Mouse (Mus musculus): ENCODE data around the gene Agrp. TPM values are rescaled to one million over a fixed set of nuclear protein-coding genes. Genes with fewer than 3 reads are reported as not detected.

Gene Agrp
- polyA plus RNA-seq, 1 experiment from 2014 or later: 0.81 TPM

- no peaks in the 10 kb centered on the region for H3K27me3 ChIP-seq (ENCODE audit: control insufficient read depth, insufficient read depth, low read length)
- 61% methylated on average over 2 of the region's 2 CpGs for WGBS
- ATAC-seq (ENCODE audit: insufficient read depth, low FRiP score): no peak
- H3K36me3 ChIP-seq (ENCODE audit: control insufficient read depth, insufficient read depth, low read length): peaks cover 13% of the 10 kb centered on the region
- H3K4me3 ChIP-seq (replicated peaks; ENCODE audit: low read length): no peak overlapping the region
- H3K9me3 ChIP-seq (replicated peaks; ENCODE audit: control insufficient read depth, low read length): no peaks in the 10 kb centered on the region
- H3K9ac ChIP-seq (ENCODE audit: low read length): no peak overlapping the region
- H3K4me1 ChIP-seq (ENCODE audit: control insufficient read depth, insufficient read depth, low read length): peaks cover 21% of the 10 kb centered on the region
- H3K4me2 ChIP-seq (ENCODE audit: low read depth, low read length): no peak overlapping the region
- H3K27ac ChIP-seq (ENCODE audit: low read length): no peak overlapping the region
Observed at GRCm38 (mm10) chr8:105640511-105640910, 3.3 kb upstream of the Agrp start.

DNA sequence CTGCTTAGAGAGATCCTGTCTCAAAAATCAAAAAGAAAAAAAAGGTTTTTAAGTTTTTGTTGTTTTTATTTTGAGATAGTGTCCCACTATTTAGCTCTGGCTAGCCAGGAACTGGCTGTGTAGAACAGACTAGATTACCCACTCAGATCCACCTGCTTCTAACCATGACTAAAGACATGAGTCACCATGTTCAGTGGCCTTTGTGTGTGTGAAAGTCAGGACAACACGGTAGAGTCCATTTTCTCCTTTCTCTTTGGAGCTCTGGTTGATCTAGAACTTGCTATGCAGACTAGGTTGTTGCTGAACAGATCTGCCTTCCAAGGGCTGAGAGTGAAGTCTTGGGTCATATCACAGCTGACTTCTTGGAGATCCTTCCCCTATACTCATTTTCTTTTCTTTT is 2.6 kb upstream of the Agrp start:
- H3K36me3 ChIP-seq (ENCODE audit: control insufficient read depth, insufficient read depth, low read length): peaks cover 9% of the 10 kb centered on the region
- H3K27ac ChIP-seq (ENCODE audit: low read length): 0 out of 2 replicates have a peak overlapping the region, but pooled peaks have one; percentile 15
- no peak overlapping the region for H3K9ac ChIP-seq (ENCODE audit: low read length)
- 69% methylated on average over 1 of the region's 1 CpGs for WGBS
- peaks cover 24% of the 10 kb centered on the region for H3K4me1 ChIP-seq (ENCODE audit: control insufficient read depth, insufficient read depth, low read length)
- no peak for ATAC-seq (ENCODE audit: insufficient read depth, low FRiP score)
- H3K9me3 ChIP-seq (replicated peaks; ENCODE audit: control insufficient read depth, low read length): no peaks in the 10 kb centered on the region
- no peak overlapping the region for H3K4me2 ChIP-seq (ENCODE audit: low read depth, low read length)
- no peaks in the 10 kb centered on the region for H3K27me3 ChIP-seq (ENCODE audit: control insufficient read depth, insufficient read depth, low read length)
- H3K4me3 ChIP-seq (replicated peaks; ENCODE audit: low read length): no peak overlapping the region

- Histone ChIP-seq H3K4me2 (ENCODE audit: low read depth, low read length) (peak overlapping the region; percentile 61), H3K36me3 (ENCODE audit: control insufficient read depth, insufficient read depth, low read length) (0 out of 2 replicates have a peak, but pooled peaks cover under 1% of the 10 kb centered on the region), H3K9me3 (replicated peaks; ENCODE audit: control insufficient read depth, low read length) (no peaks in the 10 kb centered on the region), H3K27me3 (ENCODE audit: control insufficient read depth, insufficient read depth, low read length) (no peaks in the 10 kb centered on the region), H3K9ac (ENCODE audit: low read length) (0 out of 2 replicates have a peak overlapping the region, but pooled peaks have one; percentile 26), H3K4me1 (ENCODE audit: control insufficient read depth, insufficient read depth, low read length) (peaks cover 24% of the 10 kb centered on the region), H3K4me3 (replicated peaks; ENCODE audit: low read length) (peak overlapping the region; percentile 89; the same call in 1 of the 2 replicates), H3K27ac (ENCODE audit: low read length) (peak overlapping the region; percentile 37)
- WGBS: 74% methylated on average over 4 of the region's 4 CpGs
- no peak for ATAC-seq (ENCODE audit: insufficient read depth, low FRiP score)
Observed at GRCm38 (mm10) chr8:105638510-105638909, 1.3 kb upstream of the Agrp start.

GRCm38 (mm10) chr8:105637601-105638041 is 428 bp upstream of the Agrp start:
- no peaks in the 10 kb centered on the region for H3K36me3 ChIP-seq (ENCODE audit: control insufficient read depth, insufficient read depth, low read length)
- H3K4me1 ChIP-seq (ENCODE audit: control insufficient read depth, insufficient read depth, low read length): peaks cover 24% of the 10 kb centered on the region
- peak overlapping the region; percentile 89 for H3K4me3 ChIP-seq (replicated peaks; ENCODE audit: low read length)
- WGBS: under 1% methylated on average over 11 of the region's 11 CpGs
- H3K27ac ChIP-seq (ENCODE audit: low read length): peak overlapping the region; percentile 100
- no peak for ATAC-seq (ENCODE audit: insufficient read depth, low FRiP score)
- H3K4me2 ChIP-seq (ENCODE audit: low read depth, low read length): peak overlapping the region; percentile 61
- no peaks in the 10 kb centered on the region for H3K27me3 ChIP-seq (ENCODE audit: control insufficient read depth, insufficient read depth, low read length)
- H3K9ac ChIP-seq (ENCODE audit: low read length): peak overlapping the region; percentile 100
- H3K9me3 ChIP-seq (replicated peaks; ENCODE audit: control insufficient read depth, low read length): no peaks in the 10 kb centered on the region

GRCm38 (mm10) chr8:105636018-105636962 is 903 bp downstream of the Agrp start, which contains the start of gene Ctcf:
Ctcf (plus strand) TSS chr8:105636568.
- Histone ChIP-seq H3K4me1 (ENCODE audit: control insufficient read depth, insufficient read depth, low read length) (peaks cover 24% of the 10 kb centered on the region), H3K4me3 (replicated peaks; ENCODE audit: low read length) (peak within 1 kb of the TSS; percentile 89), H3K27me3 (ENCODE audit: control insufficient read depth, insufficient read depth, low read length) (no peaks in the 10 kb centered on the region), H3K27ac (ENCODE audit: low read length) (peak within 1 kb of the TSS; percentile 100), H3K36me3 (ENCODE audit: control insufficient read depth, insufficient read depth, low read length) (no peaks in the 10 kb centered on the region), H3K9me3 (replicated peaks; ENCODE audit: control insufficient read depth, low read length) (no peaks in the 10 kb centered on the region), H3K4me2 (ENCODE audit: low read depth, low read length) (peak within 1 kb of the TSS; percentile 83), H3K9ac (ENCODE audit: low read length) (peak within 1 kb of the TSS; percentile 100)
- WGBS: under 1% methylated on average over 115 of the region's 126 CpGs
- peak; percentile 94 for ATAC-seq (ENCODE audit: insufficient read depth, low FRiP score)

GRCm38 (mm10) chr8:105635481-105635880 is 1.7 kb downstream of the Agrp start:
- peak overlapping the region; percentile 83 for H3K4me2 ChIP-seq (ENCODE audit: low read depth, low read length)
- peak overlapping the region; percentile 89 for H3K4me3 ChIP-seq (replicated peaks; ENCODE audit: low read length)
- H3K36me3 ChIP-seq (ENCODE audit: control insufficient read depth, insufficient read depth, low read length): no peaks in the 10 kb centered on the region
- H3K9ac ChIP-seq (ENCODE audit: low read length): peak overlapping the region; percentile 100
- H3K27me3 ChIP-seq (ENCODE audit: control insufficient read depth, insufficient read depth, low read length): no peaks in the 10 kb centered on the region
- peak overlapping the region; percentile 100 for H3K27ac ChIP-seq (ENCODE audit: low read length)
- WGBS: 2% methylated on average over 11 of the region's 11 CpGs
- ATAC-seq (ENCODE audit: insufficient read depth, low FRiP score): no peak
- H3K9me3 ChIP-seq (replicated peaks; ENCODE audit: control insufficient read depth, low read length): no peaks in the 10 kb centered on the region
- peaks cover 18% of the 10 kb centered on the region for H3K4me1 ChIP-seq (ENCODE audit: control insufficient read depth, insufficient read depth, low read length)

DNA sequence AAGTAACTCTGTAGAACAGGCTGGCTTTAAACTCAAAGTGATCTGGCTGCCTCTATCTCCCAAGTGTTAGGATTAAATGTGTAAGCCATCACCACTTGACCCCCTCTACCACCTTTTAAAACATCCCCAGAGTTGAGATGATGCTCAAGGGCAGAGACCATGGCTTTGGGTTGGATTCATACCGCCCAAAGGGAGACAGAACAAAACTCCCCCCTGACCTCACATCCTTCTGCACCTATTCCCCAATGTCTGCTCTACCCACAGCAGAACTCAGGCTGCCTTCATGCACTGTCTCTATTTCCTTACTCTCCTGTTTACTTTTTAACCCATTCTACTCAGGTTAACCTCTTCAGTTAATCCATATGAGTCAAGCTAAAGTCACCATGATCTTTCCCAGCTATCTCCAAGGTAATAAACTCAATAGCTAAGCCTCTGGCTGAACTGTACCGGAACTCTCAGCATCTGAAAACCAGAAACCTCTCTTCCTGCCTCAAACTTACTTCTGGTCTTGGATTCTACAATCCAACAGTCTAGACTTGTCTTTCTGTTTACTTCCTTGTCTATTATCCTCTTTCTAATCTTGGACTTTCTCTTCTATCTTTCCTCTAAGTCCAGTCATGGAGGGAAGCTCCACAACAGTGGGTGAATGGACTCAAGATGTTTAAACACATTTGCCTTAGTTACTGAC is 2.3 kb downstream of the Agrp start:
- 80% methylated on average over 2 of the region's 2 CpGs for WGBS
- H3K27ac ChIP-seq (ENCODE audit: low read length): no peak overlapping the region
- H3K4me3 ChIP-seq (replicated peaks; ENCODE audit: low read length): peak overlapping the region; percentile 89
- ATAC-seq (ENCODE audit: insufficient read depth, low FRiP score): no peak
- no peaks in the 10 kb centered on the region for H3K36me3 ChIP-seq (ENCODE audit: control insufficient read depth, insufficient read depth, low read length)
- peaks cover 15% of the 10 kb centered on the region for H3K4me1 ChIP-seq (ENCODE audit: control insufficient read depth, insufficient read depth, low read length)
- peak overlapping the region; percentile 100; the same call in 1 of the 2 replicates for H3K9ac ChIP-seq (ENCODE audit: low read length)
- no peaks in the 10 kb centered on the region for H3K9me3 ChIP-seq (replicated peaks; ENCODE audit: control insufficient read depth, low read length)
- peak overlapping the region; percentile 83 for H3K4me2 ChIP-seq (ENCODE audit: low read depth, low read length)
- no peaks in the 10 kb centered on the region for H3K27me3 ChIP-seq (ENCODE audit: control insufficient read depth, insufficient read depth, low read length)

- 82% methylated on average over 4 of the region's 4 CpGs for WGBS
- no peak overlapping the region for H3K4me2 ChIP-seq (ENCODE audit: low read depth, low read length)
- H3K36me3 ChIP-seq (ENCODE audit: control insufficient read depth, insufficient read depth, low read length): no peaks in the 10 kb centered on the region
- no peak overlapping the region for H3K9ac ChIP-seq (ENCODE audit: low read length)
- H3K27me3 ChIP-seq (ENCODE audit: control insufficient read depth, insufficient read depth, low read length): no peaks in the 10 kb centered on the region
- no peak for ATAC-seq (ENCODE audit: insufficient read depth, low FRiP score)
- 0 out of 2 replicates have a peak, but pooled peaks cover 2% of the 10 kb centered on the region for H3K4me1 ChIP-seq (ENCODE audit: control insufficient read depth, insufficient read depth, low read length)
- no peak overlapping the region for H3K27ac ChIP-seq (ENCODE audit: low read length)
- H3K9me3 ChIP-seq (replicated peaks; ENCODE audit: control insufficient read depth, low read length): no peaks in the 10 kb centered on the region
- H3K4me3 ChIP-seq (replicated peaks; ENCODE audit: low read length): no peak overlapping the region
Observed at GRCm38 (mm10) chr8:105629337-105629736, 7.9 kb downstream of the Agrp start.

DNA sequence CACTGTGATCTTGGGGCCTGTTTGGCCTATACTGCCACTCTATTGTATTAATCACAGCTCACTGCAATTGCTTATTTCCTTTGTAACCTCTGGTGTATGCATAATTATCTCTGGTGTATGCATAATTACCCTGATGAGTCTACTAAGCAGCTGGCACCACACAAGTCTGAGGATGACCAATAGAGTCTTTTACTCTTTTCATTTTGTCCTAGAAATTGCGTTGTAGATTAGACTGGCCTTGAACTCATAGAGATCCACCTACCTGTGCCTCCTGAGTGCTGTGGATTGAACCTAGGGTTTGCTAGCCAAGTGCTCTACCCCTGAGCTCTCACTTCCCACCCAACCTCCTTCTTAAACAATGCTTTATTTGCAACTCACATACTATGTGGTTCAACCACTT is 11.1 kb downstream of the Agrp start:
- Histone ChIP-seq H3K27ac (ENCODE audit: low read length) (no peak overlapping the region), H3K4me2 (ENCODE audit: low read depth, low read length) (no peak overlapping the region), H3K36me3 (ENCODE audit: control insufficient read depth, insufficient read depth, low read length) (no peaks in the 10 kb centered on the region), H3K9ac (ENCODE audit: low read length) (no peak overlapping the region), H3K9me3 (replicated peaks; ENCODE audit: control insufficient read depth, low read length) (no peaks in the 10 kb centered on the region), H3K27me3 (ENCODE audit: control insufficient read depth, insufficient read depth, low read length) (no peaks in the 10 kb centered on the region), H3K4me3 (replicated peaks; ENCODE audit: low read length) (no peak overlapping the region), H3K4me1 (ENCODE audit: control insufficient read depth, insufficient read depth, low read length) (peaks cover 16% of the 10 kb centered on the region)
- no peak for ATAC-seq (ENCODE audit: insufficient read depth, low FRiP score)
- 88% methylated on average over 1 of the region's 1 CpGs for WGBS

Measured in stomach, embryonic 16.5 days (tissue).